16 mouse cellular contexts compared by ENCODE assay signal in genomic region chr10:120189276-120189675, GRCm38 (mm10). TPM values are rescaled to one million over a fixed set of nuclear protein-coding genes. Genes with fewer than 3 reads are reported as not detected.
DNase-seq lines count a peak whose midpoint lies in the region; ATAC-seq and TF ChIP-seq lines count a peak whose summit lies in the region.
"Had no signal": no experiment of that assay in that cellular context is flagged by ENCODE, and none has a peak within 500 bp of the region (broad histone marks: within the 10 kb centered on the region; RNA-seq: fewer than 3 reads in every experiment).

No protein-coding gene starts in this region.

- no peaks in the 10 kb centered on the region for H3K9me3 ChIP-seq in kidney, embryonic 15.5 days (replicated peaks)
- no peaks in the 10 kb centered on the region for H3K9me3 ChIP-seq in midbrain, embryonic 16.5 days (replicated peaks; ENCODE audit: control insufficient read depth, low read length, poor library complexity, severe bottlenecking)
- H3K9me3 ChIP-seq: limb, embryonic 15.5 days had no signal

- no peak for TF ChIP-seq CTCF in bone marrow macrophage, adult 2 months (IDR thresholded peaks at IDR 0.05; ENCODE audit: low read depth, low read length)

- H3K4me2 ChIP-seq in kidney, embryonic 15.5 days, result peak overlapping the region; percentile 32
- no peak overlapping the region for H3K4me2 ChIP-seq in midbrain, embryonic 16.5 days (ENCODE audit: low read length)
- H3K4me2 ChIP-seq: limb, embryonic 15.5 days had no signal

- peaks cover 15% of the 10 kb centered on the region for H3K4me1 ChIP-seq in kidney, embryonic 15.5 days
- H3K4me1 ChIP-seq in bone marrow macrophage, adult 2 months (ENCODE audit: control insufficient read depth, insufficient read depth, low read length), result peaks cover 27% of the 10 kb centered on the region
- no peaks in the 10 kb centered on the region for H3K4me1 ChIP-seq in midbrain, embryonic 16.5 days (ENCODE audit: control insufficient read depth, insufficient read depth, low read length)

- H3K4me3 ChIP-seq in kidney, embryonic 15.5 days (replicated peaks), result no peak overlapping the region
- H3K4me3 ChIP-seq in bone marrow macrophage, adult 2 months (ENCODE audit: insufficient read depth, low read length), result peak overlapping the region; percentile 36
- H3K4me3 ChIP-seq in midbrain, embryonic 16.5 days (ENCODE audit: low read depth, low read length), result no peak overlapping the region
- H3K4me3 ChIP-seq: erythroblast, embryonic 14.5 days; limb, embryonic 15.5 days had no signal

- no peak for ATAC-seq in kidney, embryonic 15.5 days (replicated peaks; ENCODE audit: low FRiP score)
- peak; percentile 64 for ATAC-seq in megakaryocyte progenitor cell, adult 5-6 weeks (replicated peaks; ENCODE audit: poor library complexity)
- no peak for ATAC-seq in erythroid progenitor cell, adult 5-6 weeks (replicated peaks; ENCODE audit: low FRiP score, poor library complexity, severe bottlenecking)
- ATAC-seq in midbrain, embryonic 16.5 days, result no peak
- ATAC-seq: hindbrain, embryonic 16.5 days had no signal

- peak overlapping the region; percentile 45 for H3K27ac ChIP-seq in kidney, embryonic 15.5 days
- H3K27ac ChIP-seq in bone marrow macrophage, adult 2 months (ENCODE audit: insufficient read depth, low read depth, low read length), result peak overlapping the region; percentile 82
- H3K27ac ChIP-seq in midbrain, embryonic 16.5 days (ENCODE audit: low read length), result no peak overlapping the region
- H3K27ac ChIP-seq: limb, embryonic 15.5 days had no signal

- DNase-seq in kidney, postnatal 25 days, result no peak
- peak; percentile 20 for DNase-seq in A20 (ENCODE audit: low read depth, low spot score)
- no peak for DNase-seq in layer of hippocampus, postnatal 10 days (ENCODE audit: low spot score in 2 of 2)
- DNase-seq: cerebellum, adult 2 months; kidney, adult 18-20 months; lung, postnatal 36 days; right cerebral cortex, adult 18-20 months; thymus, postnatal 25 days had no signal

- H3K9ac ChIP-seq in kidney, embryonic 15.5 days, result no peak overlapping the region
- H3K9ac ChIP-seq in midbrain, embryonic 16.5 days (ENCODE audit: low read depth, low read length), result no peak overlapping the region
- H3K9ac ChIP-seq: limb, embryonic 15.5 days had no signal

- TF ChIP-seq POLR2A in bone marrow macrophage, adult 2 months (IDR thresholded peaks at IDR 0.05; ENCODE audit: borderline replicate concordance, low read depth, low read length), result no peak

- H3K36me3 ChIP-seq in kidney, embryonic 15.5 days, result no peaks in the 10 kb centered on the region
- H3K36me3 ChIP-seq in midbrain, embryonic 16.5 days (ENCODE audit: control insufficient read depth, insufficient read depth, low read length), result no peaks in the 10 kb centered on the region
- H3K36me3 ChIP-seq: limb, embryonic 15.5 days had no signal

- no peaks in the 10 kb centered on the region for H3K27me3 ChIP-seq in kidney, embryonic 15.5 days
- H3K27me3 ChIP-seq in midbrain, embryonic 16.5 days (ENCODE audit: control insufficient read depth, insufficient read depth, low read depth, low read length), result no peaks in the 10 kb centered on the region
- H3K27me3 ChIP-seq: limb, embryonic 15.5 days had no signal

- WGBS in kidney, embryonic 15.5 days, result 47% methylated on average over 11 of the region's 11 CpGs
- 61% methylated on average over 11 of the region's 11 CpGs for WGBS in midbrain, embryonic 16.5 days

RNA-seq across cellular contexts. Expression of gene Tmbim4, which starts 12.1 kb away (rescaled TPM):
- 151 and 159 TPM in 2 replicates for polyA plus RNA-seq in kidney, embryonic 15.5 days (2015; fragmentation: Nextera tagmentation; extraction: Ambion mirVana)
- 157 and 180 TPM in 2 replicates for polyA plus RNA-seq in bone marrow macrophage, adult 2 months (2012; ENCODE audit: insufficient read depth, insufficient read length, missing spikeins)
- 117 and 123 TPM in 2 replicates for total RNA-seq in megakaryocyte progenitor cell, adult 5-6 weeks (2015)
- 114 and 124 TPM in 2 replicates for total RNA-seq in megakaryocyte progenitor cell, adult 5-6 weeks (2017)
- total RNA-seq in erythroid progenitor cell, adult 5-6 weeks (2015; ENCODE audit: low replicate concordance), result 29.8 and 50.1 TPM in 2 replicates
- 30.9 and 50.3 TPM in 2 replicates for total RNA-seq in erythroid progenitor cell, adult 5-6 weeks (2017; ENCODE audit: low replicate concordance)
- 10 to 100 TPM; 56.2 to 57.1 TPM for total RNA-seq in layer of hippocampus, postnatal 10 days (2021)
- 88.7 and 89.7 TPM in 2 replicates for polyA plus RNA-seq in midbrain, embryonic 16.5 days (2015; fragmentation: Nextera tagmentation; extraction: Ambion mirVana)

RNA-seq across cellular contexts. Expression of gene Irak3, which starts 12.7 kb away (rescaled TPM):
- 1.3 and 1.5 TPM in 2 replicates for polyA plus RNA-seq in kidney, embryonic 15.5 days (2015; fragmentation: Nextera tagmentation; extraction: Ambion mirVana)
- polyA plus RNA-seq in bone marrow macrophage, adult 2 months (2012; ENCODE audit: insufficient read depth, insufficient read length, missing spikeins), result 75.9 and 80.3 TPM in 2 replicates
- total RNA-seq in megakaryocyte progenitor cell, adult 5-6 weeks (2015), result 57.7 and 65.9 TPM in 2 replicates
- total RNA-seq in megakaryocyte progenitor cell, adult 5-6 weeks (2017), result 19.6 and 26.1 TPM in 2 replicates
- total RNA-seq in erythroid progenitor cell, adult 5-6 weeks (2015; ENCODE audit: low replicate concordance), result 12.2 and 16.2 TPM in 2 replicates
- total RNA-seq in erythroid progenitor cell, adult 5-6 weeks (2017; ENCODE audit: low replicate concordance), result 1.3 and 4.1 TPM in 2 replicates
- total RNA-seq in layer of hippocampus, postnatal 10 days (2021), result under 1 TPM; 0.22 to 0.64 TPM
- polyA plus RNA-seq in midbrain, embryonic 16.5 days (2015; fragmentation: Nextera tagmentation; extraction: Ambion mirVana), result 0.25 and 0.33 TPM in 2 replicates
- polyA plus RNA-seq: erythroblast, embryonic 14.5 days had no signal

RNA-seq across cellular contexts. Expression of gene Llph, which starts 37.6 kb away (rescaled TPM):
- 52.0 and 56.8 TPM in 2 replicates for polyA plus RNA-seq in kidney, embryonic 15.5 days (2015; fragmentation: Nextera tagmentation; extraction: Ambion mirVana)
- polyA plus RNA-seq in bone marrow macrophage, adult 2 months (2012; ENCODE audit: insufficient read depth, insufficient read length, missing spikeins), result 54.7 and 62.4 TPM in 2 replicates
- 74.3 and 76.6 TPM in 2 replicates for total RNA-seq in megakaryocyte progenitor cell, adult 5-6 weeks (2015)
- total RNA-seq in megakaryocyte progenitor cell, adult 5-6 weeks (2017), result 89.6 and 96.1 TPM in 2 replicates
- 21.3 and 27.7 TPM in 2 replicates for total RNA-seq in erythroid progenitor cell, adult 5-6 weeks (2015; ENCODE audit: low replicate concordance)
- total RNA-seq in erythroid progenitor cell, adult 5-6 weeks (2017; ENCODE audit: low replicate concordance), result 10.3 and 23.2 TPM in 2 replicates
- 10 to 100 TPM; 21.5 to 24.2 TPM for total RNA-seq in layer of hippocampus, postnatal 10 days (2021)
- 31.8 and 32.7 TPM in 2 replicates for polyA plus RNA-seq in midbrain, embryonic 16.5 days (2015; fragmentation: Nextera tagmentation; extraction: Ambion mirVana)
